Mouse (Mus musculus): ENCODE data around the gene Col4a3bp. TPM values are rescaled to one million over a fixed set of nuclear protein-coding genes. Genes with fewer than 3 reads are reported as not detected.
"Not testable (repeated sequence)": the region's sequence is repeated elsewhere in the genome, so short reads cannot be mapped to it uniquely, and the experiment has no call there.

Gene Col4a3bp
- polyA plus RNA-seq, 1 experiment from 2014 or later: 10.7 TPM

- Histone ChIP-seq H3K4me2 (no peak overlapping the region), H3K9ac (no peak overlapping the region), H3K4me1 (ENCODE audit: insufficient read depth) (no peaks in the 10 kb centered on the region), H3K27me3 (ENCODE audit: insufficient read depth, low read length) (no peaks in the 10 kb centered on the region), H3K27ac (ENCODE audit: low read depth) (no peak overlapping the region), H3K36me3 (ENCODE audit: insufficient read depth) (peaks cover 20% of the 10 kb centered on the region), H3K4me3 (ENCODE audit: low read depth, low read length) (no peak overlapping the region), H3K9me3 (ENCODE audit: low read depth, low read length) (no peaks in the 10 kb centered on the region)
- ATAC-seq (ENCODE audit: insufficient read depth) (no peak), DNase-seq (no peak)
- WGBS: 92% methylated on average over 4 of the region's 4 CpGs
- no peak for TF ChIP-seq CTCF (IDR thresholded peaks at IDR 0.05; ENCODE audit: low read depth)
Measured at GRCm38 (mm10) chr13:96630396-96630795, 88.0 kb downstream of the Col4a3bp start.

- Histone ChIP-seq H3K9me3 (ENCODE audit: low read depth, low read length) (no peaks in the 10 kb centered on the region), H3K27ac (ENCODE audit: low read depth) (no peak overlapping the region), H3K4me3 (ENCODE audit: low read depth, low read length) (no peak overlapping the region), H3K4me1 (ENCODE audit: insufficient read depth) (no peaks in the 10 kb centered on the region), H3K36me3 (ENCODE audit: insufficient read depth) (peaks cover 15% of the 10 kb centered on the region; the same call in 1 of the 2 replicates), H3K27me3 (ENCODE audit: insufficient read depth, low read length) (no peaks in the 10 kb centered on the region), H3K9ac (no peak overlapping the region), H3K4me2 (no peak overlapping the region)
- ATAC-seq (ENCODE audit: insufficient read depth) (no peak), DNase-seq (no peak)
- no peak for TF ChIP-seq CTCF (IDR thresholded peaks at IDR 0.05; ENCODE audit: low read depth)
- WGBS: 59% methylated on average over 2 of the region's 2 CpGs
Measured at GRCm38 (mm10) chr13:96644168-96644567, 101.8 kb downstream of the Col4a3bp start.

- H3K36me3 ChIP-seq (ENCODE audit: insufficient read depth): peaks cover 30% of the 10 kb centered on the region
- DNase-seq (no peak), ATAC-seq (ENCODE audit: insufficient read depth) (no peak)
- TF ChIP-seq CTCF (IDR thresholded peaks at IDR 0.05; ENCODE audit: low read depth): no peak
- no peaks in the 10 kb centered on the region for H3K4me1 ChIP-seq (ENCODE audit: insufficient read depth)
- no peak overlapping the region for H3K27ac ChIP-seq (ENCODE audit: low read depth)
- H3K9ac ChIP-seq: no peak overlapping the region
- no peaks in the 10 kb centered on the region for H3K9me3 ChIP-seq (ENCODE audit: low read depth, low read length)
- no peak overlapping the region for H3K4me2 ChIP-seq
- no peaks in the 10 kb centered on the region for H3K27me3 ChIP-seq (ENCODE audit: insufficient read depth, low read length)
- H3K4me3 ChIP-seq (ENCODE audit: low read depth, low read length): no peak overlapping the region
- WGBS: 59% methylated on average over 5 of the region's 5 CpGs
Measured at GRCm38 (mm10) chr13:96645822-96646221, 103.4 kb downstream of the Col4a3bp start.

GRCm38 (mm10) chr13:96653041-96653440 is 110.6 kb downstream of the Col4a3bp start:
- WGBS: 86% methylated on average over 9 of the region's 9 CpGs
- ATAC-seq (ENCODE audit: insufficient read depth): no peak
- Histone ChIP-seq H3K9me3 (ENCODE audit: low read depth, low read length) (no peaks in the 10 kb centered on the region), H3K36me3 (ENCODE audit: insufficient read depth) (peaks cover 96% of the 10 kb centered on the region), H3K9ac (no peak overlapping the region), H3K27ac (ENCODE audit: low read depth) (no peak overlapping the region), H3K4me1 (ENCODE audit: insufficient read depth) (no peaks in the 10 kb centered on the region), H3K27me3 (ENCODE audit: insufficient read depth, low read length) (no peaks in the 10 kb centered on the region), H3K4me3 (ENCODE audit: low read depth, low read length) (no peak overlapping the region), H3K4me2 (no peak overlapping the region)
- TF ChIP-seq CTCF (IDR thresholded peaks at IDR 0.05; ENCODE audit: low read depth): no peak
- no peak for DNase-seq

GRCm38 (mm10) chr13:96656673-96657072 is 114.3 kb downstream of the Col4a3bp start:
- 81% methylated on average over 1 of the region's 1 CpGs for WGBS

GRCm38 (mm10) chr13:96658936-96659335 is 116.5 kb downstream of the Col4a3bp start:
- Histone ChIP-seq H3K4me2 (no peak overlapping the region), H3K9me3 (ENCODE audit: low read depth, low read length) (no peaks in the 10 kb centered on the region), H3K27me3 (ENCODE audit: insufficient read depth, low read length) (no peaks in the 10 kb centered on the region), H3K9ac (no peak overlapping the region), H3K4me3 (ENCODE audit: low read depth, low read length) (no peak overlapping the region), H3K4me1 (ENCODE audit: insufficient read depth) (no peaks in the 10 kb centered on the region), H3K36me3 (ENCODE audit: insufficient read depth) (peaks cover 98% of the 10 kb centered on the region), H3K27ac (ENCODE audit: low read depth) (no peak overlapping the region)
- no peak for TF ChIP-seq CTCF (IDR thresholded peaks at IDR 0.05; ENCODE audit: low read depth)
- WGBS: 84% methylated on average over 7 of the region's 7 CpGs
- DNase-seq (no peak), ATAC-seq (ENCODE audit: insufficient read depth) (no peak)

More at GRCm38 (mm10) chr13:96656673-96657072, 114.3 kb downstream of the Col4a3bp start:
- DNase-seq (no peak), ATAC-seq (ENCODE audit: insufficient read depth) (no peak)
- Histone ChIP-seq H3K9me3 (ENCODE audit: low read depth, low read length) (no peaks in the 10 kb centered on the region), H3K9ac (no peak overlapping the region), H3K27me3 (ENCODE audit: insufficient read depth, low read length) (no peaks in the 10 kb centered on the region), H3K4me2 (no peak overlapping the region), H3K4me3 (ENCODE audit: low read depth, low read length) (no peak overlapping the region), H3K4me1 (ENCODE audit: insufficient read depth) (no peaks in the 10 kb centered on the region), H3K36me3 (ENCODE audit: insufficient read depth) (peaks cover 95% of the 10 kb centered on the region), H3K27ac (ENCODE audit: low read depth) (no peak overlapping the region)
- no peak for TF ChIP-seq CTCF (IDR thresholded peaks at IDR 0.05; ENCODE audit: low read depth)

- peak; percentile 62 for DNase-seq
- Histone ChIP-seq H3K9ac (no peak overlapping the region), H3K4me3 (ENCODE audit: low read depth, low read length) (no peak overlapping the region), H3K36me3 (ENCODE audit: insufficient read depth) (peaks cover 98% of the 10 kb centered on the region), H3K4me1 (ENCODE audit: insufficient read depth) (no peaks in the 10 kb centered on the region), H3K27ac (ENCODE audit: low read depth) (no peak overlapping the region), H3K9me3 (ENCODE audit: low read depth, low read length) (no peaks in the 10 kb centered on the region), H3K27me3 (ENCODE audit: insufficient read depth, low read length) (no peaks in the 10 kb centered on the region), H3K4me2 (no peak overlapping the region)
- ATAC-seq (ENCODE audit: insufficient read depth): peak; percentile 86
- whole genome bisulfite sequencing: 67% methylated on average over 10 of the region's 10 CpGs
- no peak for TF ChIP-seq CTCF (IDR thresholded peaks at IDR 0.05; ENCODE audit: low read depth)
Measured at GRCm38 (mm10) chr13:96660095-96660860, 117.9 kb downstream of the Col4a3bp start.

- H3K9ac ChIP-seq; H3K9me3 ChIP-seq (ENCODE audit: low read depth, low read length); H3K4me2 ChIP-seq; H3K27ac ChIP-seq (ENCODE audit: low read depth); ATAC-seq (ENCODE audit: insufficient read depth); H3K4me1 ChIP-seq (ENCODE audit: insufficient read depth); DNase-seq; H3K27me3 ChIP-seq (ENCODE audit: insufficient read depth, low read length); H3K4me3 ChIP-seq (ENCODE audit: low read depth, low read length): not testable (repeated sequence)
- WGBS: 91% methylated on average over 4 of the region's 4 CpGs
- peaks cover 86% of the 10 kb centered on the region for H3K36me3 ChIP-seq (ENCODE audit: insufficient read depth)
Measured at GRCm38 (mm10) chr13:96663120-96663519, 120.7 kb downstream of the Col4a3bp start.
